Mouse (Mus musculus): ENCODE data around the gene Mob2. TPM values are rescaled to one million over a fixed set of nuclear protein-coding genes. Genes with fewer than 3 reads are reported as not detected.

Gene Mob2
- total RNA-seq, 2 experiments from 2014 or later = 26.4 to 31.7 TPM

DNA sequence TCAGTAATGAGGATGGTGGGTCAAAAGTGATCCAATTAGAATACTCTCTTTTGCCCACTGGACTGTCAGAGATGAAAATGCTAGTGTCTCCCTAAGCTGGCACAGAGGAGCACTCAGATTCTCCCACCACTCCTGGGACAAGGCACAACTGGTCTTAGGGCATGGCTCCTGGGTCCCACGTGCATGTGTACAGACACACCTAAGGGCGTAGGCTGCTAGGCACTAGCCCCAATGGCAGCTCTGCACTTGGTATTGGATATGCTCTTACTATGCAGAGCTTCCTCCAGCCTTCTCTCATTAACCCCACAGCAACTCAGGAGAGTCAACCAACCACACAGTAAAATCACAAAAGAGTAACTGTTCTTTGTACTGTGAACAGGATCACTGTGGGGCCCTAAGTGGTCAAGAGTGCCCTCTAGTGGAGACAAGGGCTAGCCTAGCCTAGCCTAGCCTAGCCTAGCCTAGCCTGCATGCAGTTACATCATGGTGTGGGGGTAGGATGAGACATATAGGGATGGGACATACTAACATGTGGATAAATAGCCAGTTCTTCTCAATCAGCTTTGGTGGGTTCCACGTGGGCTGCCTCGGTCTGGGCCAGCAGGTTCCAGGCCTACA, 23.2 kb downstream of the Mob2 start:
- intact Hi-C loops (cut with DNase I) = no loop called here
- peak in 1 of 2 experiments; percentile 40 for DNase-seq (ENCODE audit: low spot score in 2 of 2)

DNA sequence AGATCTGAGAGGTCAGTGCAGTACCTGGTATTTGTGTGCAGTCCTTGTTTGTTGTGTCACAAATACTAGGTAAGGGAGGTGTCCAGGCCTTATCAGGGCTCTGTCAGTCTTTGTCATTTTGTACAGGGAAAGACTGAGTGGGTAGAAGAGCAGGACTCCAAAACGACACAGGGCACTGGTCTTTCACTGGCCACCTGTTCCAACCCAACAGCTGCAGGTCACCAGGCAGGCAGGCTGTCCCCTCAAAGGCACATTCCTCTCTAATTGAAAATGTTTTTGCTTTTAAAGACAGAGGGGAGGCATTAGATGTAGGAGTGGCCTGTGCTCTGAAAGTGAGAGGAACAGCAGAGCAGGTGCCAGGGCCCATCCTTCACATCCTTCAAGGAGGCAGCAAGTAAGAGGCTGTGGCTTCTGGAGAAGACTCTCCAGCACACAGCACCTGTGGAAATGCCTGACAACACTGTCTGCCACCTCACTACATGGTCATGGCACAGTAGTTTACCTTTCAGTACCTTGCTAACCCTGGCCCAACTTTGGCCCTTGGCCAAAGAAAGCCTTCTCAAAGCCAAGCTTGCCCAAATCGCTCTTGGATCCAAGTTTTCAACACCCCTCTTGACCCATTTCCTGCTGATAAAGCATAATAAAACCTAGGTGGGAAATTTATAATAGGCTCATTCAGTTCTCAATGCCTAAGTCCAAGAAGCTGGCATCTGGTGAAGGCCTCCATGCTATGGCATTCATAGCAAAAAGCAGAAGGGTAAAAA, 25.6 kb downstream of the Mob2 start:
- intact Hi-C loops (cut with DNase I) = no loop called here
- no peak for DNase-seq (ENCODE audit: low spot score in 2 of 2)

DNA sequence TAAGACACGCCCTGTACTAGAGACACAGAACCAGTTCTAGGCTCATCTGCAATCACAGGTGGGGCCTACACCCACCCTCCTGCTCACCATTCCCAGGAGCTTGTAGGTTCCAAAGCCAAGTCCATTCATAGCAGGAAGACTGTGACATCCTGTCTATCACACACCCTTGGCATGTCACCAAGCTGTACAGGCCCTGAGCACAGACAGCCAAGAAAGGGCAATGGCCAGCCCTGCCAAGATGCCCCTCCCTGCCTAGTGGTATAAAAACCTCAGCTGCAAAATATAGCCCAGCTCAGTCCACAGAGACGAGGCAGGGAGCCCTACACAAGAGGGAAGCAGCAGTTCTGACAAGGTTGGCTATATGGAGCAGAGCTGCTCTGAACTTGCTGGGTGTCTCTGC, 26.7 kb downstream of the Mob2 start:
- no peak for DNase-seq (ENCODE audit: low spot score in 2 of 2)
- intact Hi-C loops (cut with DNase I) = no loop called here

DNA sequence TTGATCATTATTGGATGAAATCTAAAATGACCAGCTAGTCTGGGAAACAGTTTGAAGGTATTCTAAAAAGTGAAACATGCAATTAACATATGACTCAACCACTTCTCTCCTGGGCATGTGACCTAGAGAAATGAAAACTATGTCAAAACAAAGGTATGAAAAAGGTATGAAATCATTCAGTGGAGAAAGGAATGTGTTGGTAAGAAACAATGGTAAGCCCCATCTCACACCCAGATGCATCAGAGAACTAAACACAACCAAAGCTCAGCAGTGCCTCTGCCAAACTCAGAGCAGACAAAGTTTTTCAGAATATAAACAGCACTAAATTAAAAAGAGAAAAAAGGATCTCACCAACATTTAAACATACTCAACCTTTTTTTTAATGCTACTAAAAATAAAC, 30.8 kb downstream of the Mob2 start:
- no peak for DNase-seq (ENCODE audit: low spot score in 2 of 2)
- intact Hi-C loops (cut with DNase I) = no loop called here

DNA sequence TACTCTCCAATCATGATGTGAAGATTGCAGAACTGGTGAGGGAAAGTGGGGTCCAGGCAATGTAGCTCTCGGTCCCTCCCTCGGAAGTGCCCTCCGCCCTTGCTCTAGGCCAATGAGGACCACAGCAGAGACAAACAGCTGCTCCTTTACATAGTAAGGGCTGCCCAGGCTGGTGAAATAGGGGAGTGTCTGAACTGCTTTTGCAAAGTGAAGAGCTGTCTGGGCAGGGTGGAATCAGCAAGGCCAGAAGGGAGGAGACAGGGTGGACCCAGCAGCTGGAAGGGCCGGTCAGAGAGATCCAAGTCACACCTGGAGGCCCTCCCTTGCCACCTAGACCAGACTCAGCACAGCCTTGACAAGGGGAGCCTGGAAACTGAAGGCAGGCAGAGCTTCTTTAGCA, 34.9 kb downstream of the Mob2 start:
- no peak for DNase-seq (ENCODE audit: low spot score in 2 of 2)
- intact Hi-C loops (cut with DNase I) = no loop called here

DNA sequence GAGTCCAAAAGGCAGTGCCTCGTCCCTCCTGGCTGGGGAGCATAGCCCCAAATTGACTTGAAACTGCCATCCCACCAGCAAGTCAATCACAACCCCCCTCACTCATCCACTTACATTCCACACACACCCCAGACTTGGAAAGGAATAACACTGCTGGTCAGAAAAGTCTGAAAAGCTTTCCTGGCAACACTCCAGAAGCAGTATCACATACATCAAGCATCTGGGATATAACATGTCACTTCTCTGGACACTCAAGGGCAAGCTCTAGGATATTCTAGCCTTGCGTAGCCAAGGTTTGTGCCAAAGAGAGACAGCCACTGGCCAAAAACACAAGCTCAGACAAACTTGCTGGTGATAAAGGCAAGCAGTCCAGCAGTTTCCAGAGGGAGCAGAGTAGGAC, 35.7 kb downstream of the Mob2 start:
- DNase-seq (ENCODE audit: low spot score in 2 of 2) = no peak
- intact Hi-C loops (cut with DNase I) = no loop called here

DNA sequence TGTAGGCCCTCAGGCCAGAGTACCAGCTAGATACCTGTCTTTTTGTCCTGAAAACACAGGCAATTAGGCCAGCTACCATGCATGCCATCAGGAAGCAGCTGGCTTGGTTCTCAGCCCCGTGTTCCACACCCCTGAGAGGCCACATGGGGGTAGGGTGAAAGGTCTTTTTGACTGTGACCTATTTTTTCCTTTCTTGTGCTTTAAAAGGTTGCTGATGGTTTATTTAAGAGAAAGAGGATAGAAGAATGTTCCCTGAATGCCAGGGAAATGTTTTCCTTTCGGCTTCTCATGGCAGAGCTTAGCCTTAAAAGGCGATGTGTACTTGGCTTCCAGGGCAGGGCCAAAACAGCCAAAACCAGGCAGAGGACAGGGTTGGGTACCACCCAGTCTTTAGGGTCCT, 40.0 kb downstream of the Mob2 start:
- intact Hi-C loops (cut with DNase I) = no loop called here
- no peak for DNase-seq (ENCODE audit: low spot score in 2 of 2)

DNA sequence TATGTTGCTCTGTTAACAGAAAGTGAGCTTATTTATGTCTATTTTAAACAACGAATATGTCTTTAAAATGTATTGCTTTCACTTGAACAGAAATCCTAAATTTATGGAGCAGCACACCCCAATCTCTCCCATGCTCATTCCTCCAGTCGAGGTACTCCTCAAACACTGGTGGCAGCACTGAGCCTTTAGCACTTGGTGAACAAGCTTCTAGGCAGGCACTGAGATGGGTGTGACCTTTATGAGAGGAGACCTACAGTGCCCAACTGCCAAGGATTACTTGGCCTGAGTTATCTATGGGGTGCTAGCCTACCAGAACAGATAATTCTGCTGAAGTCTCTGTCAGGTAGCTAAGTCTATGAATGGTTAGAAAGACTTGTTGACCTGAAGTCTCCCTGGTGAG, 41.2 kb downstream of the Mob2 start:
- intact Hi-C loops (cut with DNase I) = loop anchor here (5.0 kb wide), 1 partner anchor 38 kb away; no protein-coding TSS in a partner anchor
- no peak for DNase-seq (ENCODE audit: low spot score in 2 of 2)

DNA sequence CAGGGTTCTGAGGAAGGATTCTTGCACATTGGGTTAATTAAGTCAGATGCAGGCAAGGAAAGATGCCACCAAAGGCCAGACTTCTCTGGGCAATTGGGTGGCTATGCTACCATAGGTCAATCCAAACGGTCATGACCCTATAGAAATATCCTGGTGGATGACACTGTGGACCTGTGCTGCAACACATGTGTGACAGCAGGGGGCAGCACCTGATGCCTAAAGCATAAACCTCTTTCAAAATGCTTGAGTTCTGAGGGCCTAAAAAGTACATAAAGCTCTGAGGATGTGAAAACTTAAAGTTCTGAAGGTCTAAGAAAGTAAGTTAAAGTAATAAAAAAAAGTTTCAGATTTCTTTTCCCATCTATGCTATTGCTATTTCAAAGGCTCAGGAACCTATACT, 44.3 kb downstream of the Mob2 start:
- no peak for DNase-seq (ENCODE audit: low spot score in 2 of 2)
- intact Hi-C loops (cut with DNase I) = loop anchor here (2.0 to 5.0 kb wide), 2 partner anchors 41 to 80 kb away; no protein-coding TSS in a partner anchor

DNA sequence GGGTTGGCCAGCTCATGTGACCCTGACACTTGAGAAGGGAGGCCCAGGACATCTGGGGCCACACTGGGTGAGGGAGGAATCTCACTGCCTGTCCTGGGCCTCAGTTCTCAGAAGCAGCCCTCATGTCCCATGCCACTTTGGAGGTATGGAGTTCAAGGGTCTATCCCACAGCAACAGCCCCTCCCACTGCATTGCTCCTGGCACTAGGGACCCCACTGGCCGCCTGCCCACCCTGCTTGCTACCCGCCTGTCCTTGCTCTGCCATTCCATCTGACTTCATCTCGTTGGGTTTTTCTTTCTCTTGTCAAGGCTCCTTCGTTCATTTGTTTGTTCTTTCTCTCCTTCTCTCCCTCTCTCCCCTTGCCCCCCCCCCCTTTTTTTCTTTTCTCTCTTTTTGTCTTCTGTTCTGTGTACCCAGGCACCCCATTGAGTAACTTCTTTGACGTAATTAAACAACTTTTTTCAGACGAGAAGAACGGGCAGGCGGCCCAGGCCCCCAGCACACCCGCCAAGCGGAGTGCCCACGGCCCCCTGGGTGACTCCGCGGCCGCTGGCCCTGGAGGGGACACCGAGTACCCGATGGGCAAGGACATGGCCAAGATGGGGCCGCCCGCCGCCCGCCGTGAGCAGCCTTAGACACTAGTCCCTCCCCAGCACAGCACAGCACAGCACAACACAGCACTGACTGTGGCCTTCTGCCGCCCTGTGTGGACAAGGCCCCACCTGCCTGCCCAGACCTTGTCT, 59.1 kb downstream of the Mob2 start:
- intact Hi-C loops (cut with DNase I) = no loop called here

DNA sequence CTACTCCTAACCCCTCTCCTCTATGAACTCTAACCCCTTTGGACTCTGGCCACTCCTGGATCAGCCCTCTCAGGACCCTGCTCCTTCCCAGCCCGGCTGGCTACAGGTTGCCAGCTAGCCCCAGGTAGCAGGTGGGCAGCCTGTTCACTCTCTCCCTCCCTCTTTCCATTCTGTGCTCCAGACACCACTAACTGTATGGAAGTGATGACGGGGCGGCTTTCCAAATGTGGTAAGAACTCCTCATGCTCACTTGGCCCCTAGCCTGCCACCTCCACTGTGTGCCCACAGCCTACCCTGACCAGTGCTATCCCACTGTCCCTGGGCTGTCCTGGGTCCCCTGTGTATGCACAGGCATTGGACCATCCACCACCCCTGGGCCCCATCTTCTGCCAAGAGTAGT, 60.2 kb downstream of the Mob2 start:
- no peak for DNase-seq (ENCODE audit: low spot score in 2 of 2)
- intact Hi-C loops (cut with DNase I) = no loop called here

More for the DNA sequence above, 59.1 kb downstream of the Mob2 start:
- DNase-seq (ENCODE audit: low spot score in 2 of 2) = peak in 1 of 2 experiments; percentile 28

DNA sequence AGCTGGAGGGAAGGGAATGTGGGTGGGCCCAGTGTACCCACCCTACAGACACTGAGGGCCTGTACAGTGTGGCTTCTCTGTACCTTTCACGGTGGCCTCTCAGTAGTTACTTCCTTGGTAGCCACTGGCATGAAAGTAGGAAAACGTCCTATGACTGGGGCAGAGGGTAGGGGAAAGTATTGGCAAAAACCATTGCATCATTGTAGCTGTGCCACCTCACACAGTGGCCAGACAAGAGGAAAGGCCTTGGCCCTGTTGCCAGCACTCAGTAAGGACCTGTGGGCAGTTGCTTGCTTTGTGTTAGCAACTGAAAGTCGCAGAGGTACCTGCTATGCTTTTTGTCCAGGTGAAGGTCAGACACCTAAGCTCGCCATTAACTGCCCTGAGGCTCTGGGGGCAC, 66.7 kb downstream of the Mob2 start:
- intact Hi-C loops (cut with DNase I) = no loop called here
- DNase-seq (ENCODE audit: low spot score in 2 of 2) = no peak

DNA sequence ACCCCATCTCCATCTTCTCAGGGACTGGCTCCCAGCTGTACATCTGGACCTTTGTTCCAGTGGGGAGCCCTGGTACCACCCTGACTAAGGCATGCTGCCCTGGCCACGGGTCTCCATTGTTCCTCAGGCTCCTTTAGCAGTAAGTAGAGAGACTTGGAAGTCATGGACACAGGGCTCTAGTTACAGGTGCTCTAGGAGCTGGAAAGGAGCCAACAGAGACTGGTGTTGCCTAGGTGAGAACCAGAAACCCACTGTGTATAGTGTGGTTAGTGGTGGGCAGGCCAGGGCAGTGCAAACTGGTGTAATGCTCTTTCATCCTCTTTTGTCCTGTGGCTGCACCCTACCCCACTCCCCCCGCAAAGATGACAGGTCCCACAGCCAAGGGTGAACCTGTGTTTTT, 69.7 kb downstream of the Mob2 start:
- DNase-seq (ENCODE audit: low spot score in 2 of 2) = no peak
- intact Hi-C loops (cut with DNase I) = no loop called here

DNA sequence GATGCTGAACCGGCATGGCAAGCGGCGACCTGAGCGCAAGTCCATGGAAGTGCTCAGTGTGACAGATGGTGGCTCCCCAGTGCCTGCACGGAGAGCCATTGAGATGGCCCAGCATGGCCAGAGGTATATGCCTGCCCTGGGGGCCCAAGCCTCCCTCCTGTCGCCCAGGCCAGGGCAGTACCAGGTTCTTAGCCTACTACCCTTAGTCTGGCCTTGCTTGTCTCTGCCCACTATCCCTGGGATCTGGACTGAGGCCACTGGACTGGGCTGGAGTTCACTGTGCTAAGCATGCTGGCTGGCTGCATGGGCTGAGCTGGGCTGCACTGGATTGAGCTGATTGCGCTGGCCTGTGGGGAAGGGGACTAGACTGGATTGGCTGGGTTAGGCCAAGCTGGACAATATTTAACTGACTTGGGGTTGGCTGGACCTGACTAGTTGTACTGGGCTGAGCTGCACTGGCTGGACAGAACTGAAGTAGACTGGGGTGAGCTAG, 72.5 kb downstream of the Mob2 start:
- intact Hi-C loops (cut with DNase I) = no loop called here
- DNase-seq (ENCODE audit: low spot score in 2 of 2) = no peak

DNA sequence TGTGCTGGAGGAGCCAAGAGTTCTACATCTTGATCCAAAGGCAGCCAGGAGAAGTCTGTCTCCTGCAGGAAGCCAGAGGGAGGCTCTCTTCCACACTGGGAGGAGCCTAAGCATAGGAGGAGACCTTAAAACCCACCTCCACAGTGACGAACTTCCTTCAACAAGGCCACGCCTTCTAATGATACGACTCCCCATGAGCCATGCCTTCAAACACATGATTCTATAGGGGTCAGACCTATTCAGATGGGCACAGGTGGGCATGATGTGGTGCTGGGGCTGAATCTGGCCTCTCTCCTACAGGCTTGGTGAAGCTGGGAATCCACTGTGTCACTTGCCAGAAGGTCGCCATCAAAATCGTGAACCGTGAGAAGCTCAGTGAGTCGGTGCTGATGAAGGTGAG, 79.6 kb downstream of the Mob2 start:
- intact Hi-C loops (cut with DNase I) = no loop called here
- DNase-seq (ENCODE audit: low spot score in 2 of 2) = no peak

DNA sequence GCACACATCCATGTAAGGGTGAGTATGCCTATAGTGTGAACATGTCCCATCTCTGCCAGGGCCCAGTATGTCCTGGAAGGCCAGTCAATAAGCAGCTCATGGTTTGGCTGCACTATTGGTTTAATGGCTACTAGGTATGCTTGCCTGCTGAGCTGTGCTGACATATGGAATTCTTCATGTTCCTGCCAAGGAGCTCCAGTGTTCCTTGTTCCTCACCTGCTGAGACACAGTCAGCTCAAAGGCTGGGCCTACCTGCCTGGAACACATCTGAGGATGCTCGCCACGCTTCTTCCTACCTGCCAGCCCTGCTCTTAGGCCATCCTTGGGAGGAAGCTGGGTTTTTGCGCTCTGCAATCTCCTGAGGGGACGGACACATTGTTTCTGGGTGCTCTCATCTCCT, 81.6 kb downstream of the Mob2 start:
- DNase-seq (ENCODE audit: low spot score in 2 of 2) = no peak
- intact Hi-C loops (cut with DNase I) = no loop called here

DNA sequence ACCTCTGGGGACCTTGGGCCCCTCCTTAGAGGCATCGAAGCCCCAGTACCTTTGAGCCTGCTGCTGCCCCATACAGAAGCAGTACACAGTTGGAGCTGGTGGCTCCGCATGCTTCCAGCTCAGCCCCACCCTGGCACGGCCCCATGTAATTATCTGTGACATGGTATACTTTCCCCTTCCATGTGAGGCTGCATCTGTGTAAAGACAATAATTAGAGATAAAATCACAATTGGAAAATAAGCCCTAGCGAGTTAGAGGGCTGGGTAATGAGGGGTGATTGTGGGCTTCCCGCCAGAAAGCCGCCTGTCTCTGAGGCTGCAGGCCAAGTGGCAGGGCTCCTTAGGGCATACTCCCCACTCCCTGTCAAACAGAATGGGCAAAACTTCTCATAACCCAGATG, 82.9 kb downstream of the Mob2 start:
- no peak for DNase-seq (ENCODE audit: low spot score in 2 of 2)
- intact Hi-C loops (cut with DNase I) = no loop called here

DNA sequence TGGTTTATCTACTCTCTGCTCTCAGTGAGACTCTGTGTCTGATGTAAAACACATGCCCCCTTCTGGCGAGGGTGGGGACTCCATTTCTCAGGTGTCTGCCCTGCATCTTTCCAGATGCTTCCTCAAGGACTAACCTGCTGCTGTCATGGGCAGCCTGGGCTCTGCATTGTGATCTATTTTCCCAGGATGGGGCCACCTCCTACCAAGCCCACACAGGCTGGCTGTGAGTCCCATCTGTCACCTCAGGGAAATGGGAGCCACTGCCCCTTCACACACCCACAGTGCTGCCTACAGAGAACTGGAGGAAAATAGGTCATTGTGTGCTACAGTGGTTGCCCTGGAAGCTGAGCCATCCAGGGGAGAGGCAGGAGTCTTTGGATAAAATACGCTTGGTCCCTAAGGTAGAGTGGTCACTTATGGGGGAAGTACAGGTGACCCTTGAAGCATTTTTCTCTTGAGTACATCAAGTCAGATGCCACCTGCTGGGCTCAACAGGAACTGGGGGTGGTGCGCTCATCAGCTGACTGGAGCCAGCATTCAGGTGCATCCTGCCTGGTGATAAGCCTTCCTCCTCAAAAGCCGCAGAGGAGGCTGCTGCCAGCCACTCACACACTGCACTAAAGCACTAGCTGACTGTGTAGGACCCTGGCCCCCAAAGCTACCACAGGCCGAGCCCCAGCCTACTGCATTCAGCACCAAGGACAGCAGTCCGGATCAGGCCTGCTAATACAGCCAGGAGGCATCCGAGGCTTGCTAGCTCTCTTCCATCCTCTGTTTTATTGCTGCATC, 87.8 kb downstream of the Mob2 start:
- intact Hi-C loops (cut with DNase I) = no loop called here
- DNase-seq (ENCODE audit: low spot score in 2 of 2) = peak; percentile 55 to 73

DNA sequence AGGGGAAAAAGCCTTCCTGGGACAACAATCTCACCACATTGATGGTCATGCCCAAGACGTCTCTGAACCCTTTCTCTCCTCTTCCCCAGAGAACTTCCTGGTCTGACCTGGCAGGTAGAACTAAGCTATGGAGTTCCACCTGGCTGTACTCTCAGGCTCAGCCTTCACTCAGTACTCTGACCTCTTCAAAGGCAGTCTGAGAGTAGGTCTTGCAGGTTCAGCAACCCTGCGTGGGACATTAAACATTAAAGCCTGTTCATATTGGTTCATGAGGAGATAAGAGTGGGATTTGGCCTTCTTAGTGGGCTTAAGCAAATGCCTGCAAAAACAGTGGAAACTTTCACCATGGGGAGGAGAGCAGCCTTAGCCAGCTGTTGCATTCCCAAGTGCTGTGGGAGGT, 94.6 kb downstream of the Mob2 start:
- no peak for DNase-seq (ENCODE audit: low spot score in 2 of 2)

DNA sequence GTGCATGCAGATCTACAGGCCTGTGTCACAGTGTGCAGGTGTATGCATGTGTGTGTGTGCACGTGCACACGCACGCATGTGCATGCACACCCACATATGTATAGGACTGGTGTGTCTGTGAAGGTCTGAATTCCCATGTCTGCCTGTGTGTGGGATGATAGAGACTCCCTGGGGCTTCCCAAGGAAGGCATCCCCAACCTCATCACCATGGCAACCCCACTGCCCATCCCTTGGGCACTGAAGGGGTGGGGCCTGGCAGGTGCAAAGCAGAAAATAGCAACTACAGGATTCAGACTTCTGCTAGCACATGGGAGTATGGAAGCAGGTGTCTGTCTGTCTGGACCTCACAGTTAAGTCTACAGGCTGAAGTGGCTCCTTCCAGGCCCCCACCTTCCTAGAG, 98.3 kb downstream of the Mob2 start:
- intact Hi-C loops (cut with DNase I) = no loop called here
- peak; percentile 39 to 66 for DNase-seq (ENCODE audit: low spot score in 2 of 2)

More for the DNA sequence above, 94.6 kb downstream of the Mob2 start:
- intact Hi-C loops (cut with DNase I) = no loop called here

Measured in left cerebral cortex, postnatal 14 days (tissue).